Mouse (Mus musculus): ENCODE results near the gene Gm8334.
"Not testable (repeated sequence)": the region's sequence is repeated elsewhere in the genome, so short reads cannot be mapped to it uniquely, and the experiment has no call there.

Gene Gm8334

DNA sequence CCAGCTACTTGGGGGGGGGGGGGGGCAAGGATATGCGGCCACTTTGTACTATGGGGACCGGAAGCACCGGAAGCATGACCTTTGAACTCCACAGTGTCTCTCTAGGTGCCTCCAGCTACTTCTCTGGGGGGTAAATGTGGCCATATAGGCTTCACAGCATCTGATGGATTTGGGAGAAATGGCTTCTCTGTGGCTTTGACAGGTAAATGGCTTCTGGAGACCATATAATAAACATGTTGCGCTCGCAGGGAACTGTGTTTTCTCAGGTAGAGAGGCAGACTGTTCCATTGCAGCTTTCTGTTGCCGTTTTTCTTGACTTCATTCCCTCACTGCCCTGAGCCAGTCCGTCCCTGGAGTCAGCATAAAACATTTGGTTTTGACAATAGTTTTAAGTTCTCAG is at the start of gene Gm8334:
Gene Gm8334 (minus strand): TSS at position 101 of the 400 bp plus-strand sequence.
- not testable (repeated sequence) for DNase-seq (ENCODE audit: low spot score in 2 of 2)

DNA sequence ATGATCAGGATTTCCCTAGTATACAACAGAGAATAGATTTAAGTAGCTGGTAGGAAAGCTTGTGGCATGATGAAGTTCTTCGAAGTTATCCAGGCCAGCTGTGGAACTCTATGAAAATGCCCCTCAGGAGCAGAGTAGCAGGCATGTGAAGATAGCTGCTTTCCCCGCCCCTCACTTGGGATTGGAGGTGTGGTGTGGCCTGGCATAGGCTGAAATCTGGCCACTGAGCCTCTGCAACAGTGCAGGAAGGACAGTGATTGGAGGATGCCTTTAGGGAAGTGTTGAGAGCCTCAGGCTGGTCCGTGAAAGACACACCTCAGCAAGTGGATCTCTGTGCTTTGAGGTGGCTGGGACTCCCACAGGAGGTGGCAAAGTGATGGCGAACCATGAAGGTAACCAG is 48.3 kb upstream of the Gm8334 start, which contains the start of gene Gm15127:
Gene Gm15127 (plus strand): TSS at position 301 of the 400 bp plus-strand sequence.
- not testable (repeated sequence) for DNase-seq (ENCODE audit: low spot score in 2 of 2)
